Mouse (Mus musculus): ENCODE data around the gene Gm20831. TPM values are rescaled to one million over a fixed set of nuclear protein-coding genes. Genes with fewer than 3 reads are reported as not detected.
"Not testable (repeated sequence)": the region's sequence is repeated elsewhere in the genome, so short reads cannot be mapped to it uniquely, and the experiment has no call there.

Gm20831 gene
- polyA plus RNA-seq (2012; rRNA removed): not detected in 2 replicates

DNA sequence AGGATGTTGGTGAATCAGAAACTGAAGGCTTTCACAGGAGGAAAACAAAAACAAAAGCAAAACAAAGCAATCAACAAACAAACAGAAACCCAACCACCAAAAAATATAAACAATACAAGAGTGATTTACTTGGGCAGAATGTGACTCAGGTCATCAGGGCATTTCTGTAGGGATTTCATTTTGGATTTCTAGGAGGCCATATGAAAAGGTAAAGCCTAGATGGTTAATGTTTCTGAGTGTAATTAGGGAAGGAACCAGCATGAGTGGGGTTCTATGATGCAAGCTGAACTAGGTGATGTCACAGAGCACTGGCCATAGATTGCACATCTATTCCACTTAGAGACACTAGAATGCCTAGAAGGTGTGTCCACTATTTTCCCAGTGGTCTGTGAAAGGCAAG lies at the start of gene Gm20831, which contains the start of gene Gm20772:
Gene Gm20831 (plus strand): TSS at position 301 of the 400 bp plus-strand sequence.
Gene Gm20772 (plus strand): TSS at position 301 of the 400 bp plus-strand sequence.
- DNase-seq (ENCODE audit: low read depth, low spot score): not testable (repeated sequence)

DNA sequence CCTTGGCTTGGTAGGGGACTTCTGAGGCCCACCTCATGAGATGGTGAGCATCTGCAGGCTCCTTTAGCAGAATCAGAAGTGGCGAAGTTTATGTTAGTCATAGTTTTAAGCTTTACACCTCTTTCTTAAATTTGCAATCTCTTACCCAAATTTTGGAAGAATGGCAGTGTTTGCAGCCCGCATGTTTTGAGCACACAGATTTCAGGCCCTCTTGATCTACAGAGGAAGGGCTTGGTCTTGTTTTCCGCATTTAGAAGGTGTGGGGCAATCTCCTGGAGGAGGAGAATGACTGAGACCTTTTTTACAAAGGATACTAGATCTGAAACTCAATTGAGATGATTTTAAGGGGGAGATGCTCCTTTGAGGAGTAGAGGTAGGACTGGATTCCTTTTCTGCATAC lies 28.4 kb upstream of the Gm20831 start, which contains the start of gene Gm21904:
Gene Gm21904 (minus strand): TSS at position 101 of the 400 bp plus-strand sequence.
- DNase-seq (ENCODE audit: low read depth, low spot score): not testable (repeated sequence)
- no CpG with 5 or more reads among the region's 3 CpGs for WGBS

DNA sequence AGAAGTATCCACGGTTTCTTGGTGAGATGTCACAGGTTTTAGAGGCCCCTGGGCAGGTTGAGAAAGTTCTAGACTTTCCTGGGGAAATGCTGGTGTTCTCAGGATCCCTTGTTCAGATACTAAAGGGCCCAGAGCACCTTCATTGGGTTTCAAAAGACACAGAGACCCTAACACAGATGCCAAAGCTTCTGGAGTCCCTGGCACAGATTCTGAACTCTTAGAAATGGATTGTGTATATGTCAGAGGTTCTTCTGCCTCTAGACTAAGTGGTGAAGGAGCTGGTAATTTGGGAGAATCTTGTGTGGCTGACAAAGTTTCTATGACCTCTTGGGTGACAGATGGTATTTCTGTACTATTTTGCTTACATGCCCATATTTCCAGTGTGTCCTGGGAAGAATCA lies 62.7 kb downstream of the Gm20831 start, which contains the start of gene Srsy:
Gene Srsy (minus strand): TSS at position 101 of the 400 bp plus-strand sequence.
- not testable (repeated sequence) for DNase-seq (ENCODE audit: low read depth, low spot score)
- WGBS: no CpG with 5 or more reads among the region's 1 CpGs

Other genes starting within 250 kb of the Gm20831 start
- not detected in 2 replicates for gene Gm21904, start 28.5 kb upstream of the Gm20831 start, polyA plus RNA-seq (2012; rRNA removed)
- gene Gm20772, start within 50 bp of the Gm20831 start, polyA plus RNA-seq (2012; rRNA removed): not detected in 2 replicates
- not detected in 2 replicates for gene Srsy, start 62.6 kb downstream of the Gm20831 start, polyA plus RNA-seq (2012; rRNA removed)
- not detected in 2 replicates for gene Gm21764, start 187.1 kb downstream of the Gm20831 start, polyA plus RNA-seq (2012; rRNA removed)
- not detected in 2 replicates for gene Ssty1, start 214.4 kb downstream of the Gm20831 start, polyA plus RNA-seq (2012; rRNA removed)